Mouse (Mus musculus) myocyte (in vitro differentiated cells): ENCODE results near the gene Fcrl5. TPM values are rescaled to one million over a fixed set of nuclear protein-coding genes. Genes with fewer than 3 reads are reported as not detected.

ENCODE experiments used
- H3K27me3 ChIP-seq: one replicate; pipeline ENCODE4 v1.6.1; 2011; ENCODE audit not compliant: control insufficient read depth, insufficient read depth, insufficient read length
- H3K36me3 ChIP-seq: one replicate; pipeline ENCODE4 v1.6.1; 2011; ENCODE audit not compliant: control insufficient read depth, insufficient read depth
- H3K4me2 ChIP-seq: one replicate; pipeline ENCODE4 v1.6.1; 2011; ENCODE audit warnings: low read depth, control low read depth
- H3K4me3 ChIP-seq: one replicate; pipeline ENCODE4 v1.5.1; 2011; ENCODE audit warnings: mild to moderate bottlenecking, control low read depth, moderate library complexity
- H3K79me2 ChIP-seq: one replicate; pipeline ENCODE4 v1.6.1; 2011; ENCODE audit not compliant: control insufficient read depth, insufficient read depth
- H3ac ChIP-seq: one replicate; pipeline ENCODE4 v1.6.1; 2011; ENCODE audit not compliant: control insufficient read depth, insufficient read length
- CEBPB ChIP-seq: IDR thresholded peaks from 2 replicates; pipeline ENCODE4 v1.6.1; 2011; ENCODE audit warnings: mild to moderate bottlenecking, moderate library complexity; ENCODE audit not compliant: poor library complexity, insufficient read depth, severe bottlenecking
- E2F4 ChIP-seq: IDR thresholded peaks from one replicate; pipeline ENCODE4 v1.6.1; 2011; ENCODE audit warnings: mild to moderate bottlenecking, control low read depth, moderate library complexity; ENCODE audit not compliant: insufficient read depth
- MAX ChIP-seq: IDR thresholded peaks from one replicate; pipeline ENCODE4 v1.6.1; 2011; ENCODE audit warnings: low read depth, mild to moderate bottlenecking, control low read depth
- MYOD1 ChIP-seq, 3 experiments: IDR thresholded peaks; one replicate each; pipeline ENCODE4 v1.6.1; 2011; ENCODE audit warnings: control low read depth in 2 of 3, low read depth in 2 of 3, mild to moderate bottlenecking in 2 of 3, moderate library complexity in 1 of 3; ENCODE audit not compliant: insufficient read length in 2 of 3, control insufficient read depth in 1 of 3
- MYOG ChIP-seq, 3 experiments: IDR thresholded peaks; one replicate each; pipeline ENCODE4 v1.6.1; 2011; ENCODE audit warnings: control low read depth in 2 of 3, low read depth in 2 of 3, mild to moderate bottlenecking in 2 of 3; ENCODE audit not compliant: insufficient read length in 2 of 3, control insufficient read depth in 1 of 3, insufficient read depth in 1 of 3
- POLR2A ChIP-seq: IDR thresholded peaks from one replicate; pipeline ENCODE4 v1.6.1; 2011; ENCODE audit warnings: low read depth, mild to moderate bottlenecking, control low read depth, moderate library complexity; ENCODE audit not compliant: insufficient read length
- POLR2AphosphoS2 ChIP-seq: IDR thresholded peaks from one replicate; pipeline ENCODE4 v1.6.1; 2011; ENCODE audit warnings: low read depth, control low read depth; ENCODE audit not compliant: insufficient read length
- REST ChIP-seq: IDR thresholded peaks from one replicate; pipeline ENCODE4 v1.6.1; 2011; ENCODE audit warnings: mild to moderate bottlenecking, control low read depth, moderate library complexity; ENCODE audit not compliant: insufficient read depth, insufficient read length
- SRF ChIP-seq: IDR thresholded peaks from one replicate; pipeline ENCODE4 v1.6.1; 2011; ENCODE audit warnings: low read depth; ENCODE audit not compliant: control insufficient read depth, insufficient read length
- TCF12 ChIP-seq: IDR thresholded peaks from one replicate; pipeline ENCODE4 v1.6.1; 2011; ENCODE audit warnings: mild to moderate bottlenecking, control low read depth; ENCODE audit not compliant: poor library complexity, insufficient read depth, severe bottlenecking
- TCF3 ChIP-seq: IDR thresholded peaks from one replicate; pipeline ENCODE4 v1.6.1; 2011; ENCODE audit warnings: low read depth, control low read depth; ENCODE audit not compliant: insufficient read length
- USF1 ChIP-seq: IDR thresholded peaks from one replicate; pipeline ENCODE4 v1.6.1; 2011; ENCODE audit warnings: low read depth, mild to moderate bottlenecking, control low read depth, moderate library complexity
- polyA plus RNA-seq: library from polyadenylated mRNA; unstranded; fragments of >200 nt; fragmentation: generic; extraction: Trizol; gene quantifications from one replicate; pipeline ENCODE4 v1.2.1, GENCODE M21; 2012; ENCODE audit warnings: missing spikeins

The Fcrl5 gene
- polyA plus RNA-seq, 1 experiment: not detected

GRCm38 (mm10) chr3:87518425-87518824 is 82.9 kb downstream of the Fcrl5 start:
- Histone ChIP-seq H3K27me3 (peaks cover 32% of the 10 kb centered on the region), H3K4me3 (no peak overlapping the region), H3K36me3 (no peaks in the 10 kb centered on the region), H3K79me2 (no peaks in the 10 kb centered on the region), H3K4me2 (no peak overlapping the region), H3ac (no peak overlapping the region)
- TF ChIP-seq REST (no peak), CEBPB (no peak), MAX (no peak), USF1 (no peak), TCF12 (no peak), POLR2AphosphoS2 (no peak), MYOG (IDR thresholded peaks at IDR 0.05; ENCODE audit: control insufficient read depth in 1 of 3, insufficient read depth in 1 of 3, insufficient read length in 2 of 3, low read depth in 2 of 3) (no peak), POLR2A (no peak), TCF3 (no peak), E2F4 (no peak)

- H3K4me2 ChIP-seq: no peak overlapping the region
- H3ac ChIP-seq: no peak overlapping the region
- no peaks in the 10 kb centered on the region for H3K36me3 ChIP-seq
- H3K79me2 ChIP-seq: peaks cover 5% of the 10 kb centered on the region
- peaks cover 32% of the 10 kb centered on the region for H3K27me3 ChIP-seq
- TF ChIP-seq USF1 (no peak), TCF3 (no peak), TCF12 (no peak), POLR2AphosphoS2 (no peak), MYOD1 (IDR thresholded peaks at IDR 0.05; ENCODE audit: control insufficient read depth in 1 of 3, insufficient read length in 2 of 3, low read depth in 2 of 3) (no peak), MYOG (IDR thresholded peaks at IDR 0.05; ENCODE audit: control insufficient read depth in 1 of 3, insufficient read depth in 1 of 3, insufficient read length in 2 of 3, low read depth in 2 of 3) (no peak), CEBPB (no peak), POLR2A (no peak), REST (no peak), MAX (no peak), E2F4 (no peak), SRF (no peak)
- no peak overlapping the region for H3K4me3 ChIP-seq
These were observed 85.6 kb downstream of the Fcrl5 start for GRCm38 (mm10) chr3:87521126-87521525.

GRCm38 (mm10) chr3:87521833-87522232 is 86.3 kb downstream of the Fcrl5 start:
- Histone ChIP-seq H3ac (no peak overlapping the region), H3K4me3 (no peak overlapping the region), H3K79me2 (peaks cover 12% of the 10 kb centered on the region), H3K36me3 (no peaks in the 10 kb centered on the region), H3K4me2 (no peak overlapping the region), H3K27me3 (peaks cover 32% of the 10 kb centered on the region)
- no peak for TF ChIP-seq MAX
- TF ChIP-seq MYOG (IDR thresholded peaks at IDR 0.05; ENCODE audit: control insufficient read depth in 1 of 3, insufficient read depth in 1 of 3, insufficient read length in 2 of 3, low read depth in 2 of 3): no peak
- TF ChIP-seq E2F4: no peak
- TF ChIP-seq POLR2A: no peak
- no peak for TF ChIP-seq POLR2AphosphoS2
- no peak for TF ChIP-seq TCF3

- H3K36me3 ChIP-seq: no peaks in the 10 kb centered on the region
- TF ChIP-seq TCF12 (no peak), MYOG (IDR thresholded peaks at IDR 0.05; ENCODE audit: control insufficient read depth in 1 of 3, insufficient read depth in 1 of 3, insufficient read length in 2 of 3, low read depth in 2 of 3) (no peak), REST (no peak), USF1 (no peak)
- H3K27me3 ChIP-seq: peaks cover 18% of the 10 kb centered on the region
- no peak overlapping the region for H3K4me2 ChIP-seq
- H3K79me2 ChIP-seq: peaks cover 15% of the 10 kb centered on the region
- H3ac ChIP-seq: no peak overlapping the region
- H3K4me3 ChIP-seq: no peak overlapping the region
These were observed 88.1 kb downstream of the Fcrl5 start for GRCm38 (mm10) chr3:87523701-87524100.

GRCm38 (mm10) chr3:87525043-87525836 is 89.7 kb downstream of the Fcrl5 start, which contains the start of gene Etv3:
TSS of gene Etv3 (plus strand) at chr3:87525407.
- Histone ChIP-seq H3K79me2 (peaks cover 15% of the 10 kb centered on the region), H3K36me3 (peaks cover 3% of the 10 kb centered on the region), H3K27me3 (peaks cover 7% of the 10 kb centered on the region), H3ac (peak within 1 kb of the TSS; percentile 72), H3K4me2 (peak within 1 kb of the TSS; percentile 97), H3K4me3 (peak within 1 kb of the TSS; percentile 65)
- TF ChIP-seq MYOG (IDR thresholded peaks at IDR 0.05; ENCODE audit: control insufficient read depth in 1 of 3, insufficient read depth in 1 of 3, insufficient read length in 2 of 3, low read depth in 2 of 3): no peak
- no peak for TF ChIP-seq MAX
- TF ChIP-seq USF1: no peak
- TF ChIP-seq POLR2AphosphoS2: peak; percentile 84
- no peak for TF ChIP-seq CEBPB
- peak; percentile 88 for TF ChIP-seq POLR2A
- no peak for TF ChIP-seq REST
